Comparison of ENCODE assay signal across 17 mouse cellular contexts in the genomic region with DNA sequence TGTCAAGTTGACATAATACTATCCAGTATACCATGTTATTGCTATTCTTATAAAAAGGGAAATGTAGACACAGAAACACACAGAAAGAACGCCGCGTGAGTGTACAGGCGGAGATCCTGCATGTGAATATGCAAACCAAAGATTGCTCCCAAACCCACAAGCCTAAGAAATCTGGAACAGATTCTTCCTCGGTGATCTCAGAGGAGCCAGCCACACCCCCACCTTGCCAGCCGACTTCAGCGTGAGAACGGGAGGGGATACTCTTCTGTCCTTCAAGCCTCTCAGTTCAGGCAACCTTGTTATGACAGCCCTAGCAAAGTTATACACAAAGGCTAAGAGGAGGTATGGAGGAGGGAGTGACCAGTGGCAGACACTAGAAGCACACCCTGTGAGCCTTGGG. TPM values are rescaled to one million over a fixed set of nuclear protein-coding genes. Genes with fewer than 3 reads are reported as not detected.
"Had no signal": no experiment of that assay in that cellular context is flagged by ENCODE, and none has a peak within 500 bp of the region (broad histone marks: within the 10 kb centered on the region; RNA-seq: fewer than 3 reads in every experiment).

No protein-coding gene starts in this region.

- ATAC-seq: hindbrain, embryonic 16.5 days; inflammation-experienced regulatory T-cells, adult 6 months; intestine, embryonic 15.5 days; intestine, postnatal 0 days had no signal

- DNase-seq: gastrocnemius, adult 2 months; gastrocnemius, postnatal 10 days; gastrocnemius, postnatal 25 days; heart, postnatal 10 days; heart, postnatal 4 days; kidney, adult 18-20 months; kidney, adult 8-10 months; kidney, postnatal 10 days; kidney, postnatal 25 days; kidney, postnatal 4 days; liver; liver, embryonic 13.5 days had no signal

RNA-seq across cellular contexts. Expression of a gene that starts 9.5 kb away (rescaled TPM):
- total RNA-seq: granulocyte monocyte progenitor cell, adult 5-6 weeks had no signal
